Mouse (Mus musculus): ENCODE data around the gene Ydjc.

Ydjc gene

GRCm38 (mm10) chr16:17144339-17144738, at the start of gene Ydjc:
Gene Ydjc, plus strand, starts transcription at chr16:17144621.
- peak; percentile 31 for DNase-seq

- no peak for DNase-seq
These were observed 47.5 kb upstream of the Ydjc start for GRCm38 (mm10) chr16:17096938-17097337.

- no peak for DNase-seq
These were observed 41.7 kb upstream of the Ydjc start for GRCm38 (mm10) chr16:17102630-17103220.

DNA sequence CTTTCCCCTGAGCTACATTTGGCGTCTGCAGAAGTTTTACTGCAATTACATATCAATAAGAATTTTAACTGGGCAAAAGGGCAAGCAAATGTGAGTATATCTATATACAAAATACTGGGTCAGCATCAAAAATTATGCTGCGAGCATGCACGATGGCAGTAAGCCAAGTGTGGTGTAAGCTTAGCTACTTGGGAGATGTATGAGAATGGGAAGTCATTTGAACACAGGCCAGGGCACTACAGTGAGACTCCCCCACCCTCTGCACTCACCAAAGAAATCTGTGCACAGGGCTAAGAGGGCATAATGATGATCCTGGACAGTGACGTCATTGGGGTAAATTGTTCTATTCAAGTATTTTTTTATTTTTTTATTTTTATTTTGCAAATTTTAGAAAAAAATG, 39.8 kb upstream of the Ydjc start:
- no peak for DNase-seq

DNA sequence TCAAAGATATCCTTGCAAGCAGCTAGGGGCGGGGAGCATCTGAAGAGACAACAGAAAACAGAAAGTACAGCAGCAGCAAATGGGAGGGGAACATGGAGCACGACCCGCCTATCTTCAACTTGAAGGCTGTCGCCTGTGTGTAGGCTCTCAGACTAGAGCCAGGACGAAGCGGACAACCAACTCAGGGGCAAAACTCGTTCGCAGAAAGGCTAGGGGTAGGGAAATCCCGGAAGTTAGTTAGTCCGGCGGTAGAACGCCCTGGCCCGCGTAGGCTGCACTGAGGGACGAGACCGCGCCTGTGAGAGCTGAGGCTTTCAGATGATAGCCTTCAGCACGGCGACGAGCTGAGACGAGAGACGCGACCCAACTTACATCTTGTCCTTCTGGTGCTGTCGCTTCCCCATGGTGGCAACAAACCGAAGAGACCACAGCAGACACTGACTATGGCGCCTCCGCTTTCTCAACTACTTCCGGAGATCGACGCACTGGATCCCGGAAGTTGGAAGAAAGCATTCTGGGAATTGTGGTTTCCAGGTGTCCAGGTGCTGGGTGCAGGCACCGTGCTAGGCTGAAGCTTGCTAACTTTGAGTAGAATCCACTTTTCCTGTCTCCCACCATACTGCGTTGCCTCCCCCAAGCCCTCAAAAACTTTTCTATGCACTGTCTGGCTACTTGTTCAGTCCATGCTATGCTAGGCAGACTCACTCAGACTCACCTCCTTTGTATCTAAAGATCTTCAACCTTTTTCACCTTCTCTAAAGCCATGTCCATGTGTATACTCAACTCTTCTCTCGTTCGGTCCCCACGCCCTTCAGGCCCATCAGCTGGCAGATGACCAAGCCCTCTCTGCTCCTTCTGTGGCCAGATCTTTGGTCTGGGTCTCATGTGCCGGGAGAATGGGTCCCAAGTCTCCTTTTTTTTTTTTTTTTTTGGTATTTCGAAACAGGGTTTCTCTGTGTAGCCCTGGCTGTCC, 33.4 kb upstream of the Ydjc start, which contains the start of gene Ppil2:
Ppil2 (minus strand) TSS at position 487 of the 973 bp plus-strand sequence.
- DNase-seq = peak; percentile 73

DNA sequence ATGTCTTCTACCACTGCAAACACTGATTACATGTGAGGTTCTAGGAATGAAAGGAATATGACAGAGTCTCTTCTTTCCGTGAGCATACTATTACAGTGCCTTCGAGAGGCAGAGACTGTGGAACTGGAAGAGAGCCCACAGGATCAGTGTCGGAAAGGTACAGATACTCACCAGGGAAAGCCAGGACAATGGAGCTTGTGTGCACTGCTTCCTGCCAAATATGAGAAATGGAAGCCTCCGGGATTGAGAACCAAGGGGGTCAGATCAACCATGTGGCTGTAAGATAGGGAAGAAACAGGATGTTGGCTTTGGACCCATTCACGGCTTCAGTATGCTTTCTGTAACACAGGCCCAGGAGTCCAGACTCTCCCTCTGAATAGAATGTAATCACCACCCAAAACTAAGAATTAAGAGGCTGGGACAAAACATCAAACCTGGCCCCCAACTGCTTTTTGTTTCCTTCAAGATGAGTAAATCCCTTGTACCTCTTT, 27.1 kb upstream of the Ydjc start:
- no peak for DNase-seq

DNA sequence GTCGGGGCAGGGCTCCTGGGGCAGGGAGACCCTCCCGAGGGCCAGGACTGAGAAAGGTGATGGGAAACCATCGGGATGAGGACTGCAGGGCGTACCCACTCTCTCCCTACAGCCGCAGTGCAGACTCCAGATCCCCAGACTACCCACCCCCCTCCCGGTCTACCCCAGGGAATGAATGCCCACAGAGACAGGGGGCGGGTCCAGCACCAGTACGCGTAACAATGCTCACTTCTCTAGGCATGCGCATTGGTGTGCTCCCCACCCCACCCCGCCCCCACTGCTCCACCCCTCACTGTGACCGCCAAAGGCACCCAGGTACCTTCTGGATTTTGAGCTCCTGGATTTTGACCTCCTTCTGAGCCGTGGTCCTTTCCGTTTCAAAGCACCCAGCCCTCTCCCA, 22.9 kb upstream of the Ydjc start:
- no peak for DNase-seq

GRCm38 (mm10) chr16:17124119-17124870, 20.1 kb upstream of the Ydjc start:
- peak; percentile 56 for DNase-seq

DNA sequence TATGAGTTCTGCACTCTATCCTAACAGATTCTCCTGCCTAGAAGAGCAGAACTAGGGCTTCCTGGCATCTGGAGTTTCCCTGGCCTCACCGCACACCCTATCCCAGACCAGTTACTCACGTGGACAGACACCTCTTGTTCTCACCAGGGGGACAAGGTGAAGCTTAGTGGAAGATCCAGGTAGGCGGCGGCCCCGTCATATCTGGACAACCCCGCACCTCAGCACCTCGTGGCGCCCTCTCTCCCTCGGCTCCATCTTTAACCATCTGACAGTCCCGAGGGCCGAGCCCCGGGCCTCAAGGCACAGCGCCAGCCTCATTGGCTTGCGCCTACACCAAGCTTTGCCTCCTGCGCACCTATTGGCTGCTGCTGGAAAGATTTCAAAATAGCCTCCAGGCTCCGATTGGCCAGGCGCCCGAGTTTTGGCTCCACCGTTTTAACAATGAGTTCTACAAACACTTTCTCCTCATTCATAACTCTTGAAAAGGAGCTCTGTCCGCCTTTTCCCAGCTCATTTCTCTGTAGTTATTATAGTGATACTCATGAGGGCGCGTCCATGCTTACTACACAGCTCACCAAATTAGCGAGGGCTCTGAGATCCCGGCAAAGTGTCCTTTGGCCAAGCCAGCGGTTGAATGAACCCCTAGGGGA, 19.4 kb upstream of the Ydjc start, which contains the start of gene 2610318N02Rik:
2610318N02Rik (minus strand) TSS at position 297 of the 650 bp plus-strand sequence.
- peak; percentile 92 for DNase-seq

GRCm38 (mm10) chr16:17127292-17127691, 17.1 kb upstream of the Ydjc start:
- DNase-seq = peak; percentile 46

- DNase-seq = peak; percentile 49
These were observed 13.0 kb upstream of the Ydjc start for GRCm38 (mm10) chr16:17131191-17132088.

GRCm38 (mm10) chr16:17132089-17132905, 12.1 kb upstream of the Ydjc start, which contains the start of gene Sdf2l1:
Gene Sdf2l1, minus strand, starts transcription at chr16:17132383.
- DNase-seq = peak; percentile 99

GRCm38 (mm10) chr16:17132906-17133200, 11.6 kb upstream of the Ydjc start:
- no peak for DNase-seq

DNA sequence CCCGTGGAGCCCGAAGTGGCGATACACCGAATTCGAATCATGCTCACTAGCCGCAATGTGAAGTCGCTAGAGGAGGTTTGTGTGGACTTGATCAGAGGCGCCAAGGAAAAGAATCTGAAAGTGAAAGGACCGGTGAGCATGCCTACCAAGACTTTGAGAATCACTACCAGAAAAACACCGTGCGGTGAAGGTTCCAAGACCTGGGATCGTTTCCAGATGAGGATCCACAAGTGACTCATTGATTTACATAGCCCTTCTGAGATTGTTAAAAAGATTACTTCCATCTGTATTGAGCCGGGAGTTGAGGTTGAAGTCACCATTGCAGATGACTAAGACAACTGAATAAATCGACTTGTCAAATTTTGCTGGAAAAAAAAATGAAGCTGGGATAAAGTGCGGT, 7.1 kb upstream of the Ydjc start:
- DNase-seq = no peak

GRCm38 (mm10) chr16:17146772-17147235, 2.4 kb downstream of the Ydjc start, which contains the start of gene Ccdc116:
Gene Ccdc116, minus strand, starts transcription at chr16:17147229.
- peak; percentile 85 for DNase-seq

- peak; percentile 36 for DNase-seq
These were observed 3.0 kb downstream of the Ydjc start for GRCm38 (mm10) chr16:17147391-17147929.

GRCm38 (mm10) chr16:17148084-17148483, 3.7 kb downstream of the Ydjc start:
- DNase-seq = peak; percentile 74

- no peak for DNase-seq
These were observed 6.3 kb downstream of the Ydjc start for GRCm38 (mm10) chr16:17150520-17151258.

DNA sequence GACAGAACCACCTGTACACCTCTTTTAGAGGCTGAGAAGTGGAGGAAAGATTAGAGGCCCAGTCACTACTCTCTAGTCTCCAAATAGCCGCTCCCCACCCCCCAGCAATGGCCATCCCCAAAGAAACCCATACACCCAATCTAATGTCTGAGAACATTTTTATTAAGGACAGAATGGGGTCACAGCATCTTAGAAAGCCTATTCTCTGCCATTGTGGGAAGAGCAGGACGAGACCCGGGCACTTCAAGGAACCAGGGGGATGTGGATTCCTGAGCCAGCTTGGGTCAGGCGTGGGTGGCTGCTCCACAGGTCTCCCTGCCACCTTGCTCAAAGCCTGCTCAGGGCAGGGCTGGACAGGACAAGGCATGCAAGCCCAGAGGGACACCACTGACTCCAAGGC, 7.5 kb downstream of the Ydjc start:
- no peak for DNase-seq

Measured in liver (tissue).